Mouse (Mus musculus) ES-Bruce4 (cell line): Measurements from ENCODE around the gene Snrnp200.

ENCODE experiments used
- CTCF ChIP-seq: IDR thresholded peaks from one replicate; pipeline ENCODE4 v1.8.1; 2011; ENCODE audit warnings: low read depth, low read length
- EP300 ChIP-seq: IDR thresholded peaks from 2 replicates; pipeline ENCODE4 v1.6.1; 2011; ENCODE audit warnings: low read depth, low read length; ENCODE audit not compliant: insufficient read depth
- POLR2A ChIP-seq: IDR thresholded peaks from one replicate; pipeline ENCODE4 v1.8.1; 2011; ENCODE audit warnings: low read length; ENCODE audit not compliant: insufficient read depth

- TF ChIP-seq CTCF (no peak), POLR2A (no peak), EP300 (no peak)
These were observed 51.2 kb downstream of the Snrnp200 start for GRCm38 (mm10) chr2:127259340-127259739.
